Mouse (Mus musculus) heart, postnatal 4 days (tissue): Measurements from ENCODE around the gene Cacng1. TPM values are rescaled to one million over a fixed set of nuclear protein-coding genes. Genes with fewer than 3 reads are reported as not detected.
A peak's percentile ranks its signal among the peaks of the same experiment; 100 is the strongest.

Experiments
- DNase-seq: peaks from one replicate; pipeline ENCODE4 v3.0.0; 2021
- total RNA-seq, 2 experiments: library from RNA; stranded (reverse); gene quantifications; 2 replicates each; pipeline ENCODE4 v1.2.3; 2021

Gene Cacng1
- total RNA-seq, 2 experiments from 2014 or later = 0.34 TPM; not detected in 1

DNA sequence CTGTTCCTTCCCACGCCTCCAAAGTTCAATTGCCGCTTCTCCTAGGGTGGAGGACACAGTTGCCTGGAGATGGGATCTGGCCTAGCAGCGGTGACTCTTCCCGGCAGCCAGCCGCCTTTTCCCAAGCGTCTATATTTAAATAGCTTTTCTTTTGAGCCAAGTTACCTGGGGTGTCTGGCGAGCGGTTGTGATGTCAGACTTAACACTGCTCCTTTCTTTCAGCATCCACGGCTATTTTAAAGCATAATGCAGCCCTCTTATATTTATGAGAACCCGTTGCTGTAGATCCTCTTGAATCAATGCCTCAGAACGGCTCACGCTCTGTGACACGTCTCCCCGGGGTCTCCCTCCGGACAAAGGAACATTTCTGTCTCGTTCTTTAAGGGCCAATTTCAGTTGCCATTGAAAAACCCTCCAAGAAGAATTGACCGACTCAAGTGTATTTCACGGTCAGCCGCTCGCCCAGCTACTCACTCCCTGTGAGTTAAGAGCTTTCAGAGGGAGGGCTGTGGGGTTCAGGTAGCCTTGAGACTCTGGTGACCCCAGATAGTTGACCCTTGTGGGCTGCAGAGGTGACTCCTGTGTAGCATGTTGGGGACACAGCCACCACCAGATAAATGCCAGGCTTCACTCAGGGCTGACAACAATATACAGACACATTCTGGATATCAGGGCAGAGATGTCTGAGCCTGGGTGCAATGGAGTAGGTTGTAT, 8.3 kb downstream of the Cacng1 start:
- DNase-seq = no peak

DNA sequence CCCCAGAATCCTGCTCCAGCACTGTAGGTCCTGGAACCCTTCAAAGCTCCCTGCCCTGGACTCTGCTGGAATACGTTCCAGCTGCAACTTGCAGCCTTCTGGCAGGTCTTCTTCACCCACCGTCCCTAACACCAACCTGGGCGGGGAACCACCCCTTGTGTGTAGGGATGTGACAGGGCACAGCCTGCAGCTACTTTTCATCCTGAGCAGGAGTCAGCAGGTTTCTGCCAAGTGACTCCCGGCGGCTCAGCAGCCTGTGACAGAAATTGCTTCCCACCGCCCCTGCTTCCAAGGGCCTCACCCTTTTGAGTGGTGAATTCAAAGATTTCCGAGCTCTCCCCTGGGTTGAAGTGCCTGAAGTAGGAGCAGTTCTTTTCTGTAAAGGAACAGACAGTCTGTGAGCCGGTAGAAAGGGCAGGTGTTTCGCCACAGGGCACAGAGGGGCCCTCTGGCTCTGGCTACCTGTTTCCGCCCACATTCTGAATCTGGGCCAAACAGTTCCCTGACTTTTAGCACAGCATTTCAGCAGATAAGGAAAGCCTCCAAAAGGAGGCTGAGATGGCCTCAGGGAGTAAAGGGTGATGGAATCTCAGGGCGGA, 10.7 kb downstream of the Cacng1 start:
- no peak for DNase-seq

DNA sequence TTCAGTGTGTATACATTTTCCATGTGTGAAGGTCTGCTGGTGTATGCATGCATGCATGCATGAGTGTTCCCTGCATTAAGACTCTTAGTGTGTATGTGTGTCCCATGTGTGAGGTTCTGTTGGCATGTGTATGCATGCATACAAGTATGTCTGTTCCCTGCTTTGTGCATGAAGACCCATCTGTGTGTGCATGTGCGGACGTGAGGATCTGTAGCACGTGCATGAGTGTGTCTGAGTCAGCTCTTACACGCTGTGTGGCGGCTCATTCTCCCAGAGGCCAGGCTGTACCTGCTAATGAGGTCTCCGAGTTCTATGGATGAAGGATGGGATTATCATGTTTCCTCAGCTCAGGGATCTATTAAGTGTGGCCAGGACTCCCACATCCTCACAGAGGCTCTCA, 11.3 kb downstream of the Cacng1 start:
- no peak for DNase-seq

DNA sequence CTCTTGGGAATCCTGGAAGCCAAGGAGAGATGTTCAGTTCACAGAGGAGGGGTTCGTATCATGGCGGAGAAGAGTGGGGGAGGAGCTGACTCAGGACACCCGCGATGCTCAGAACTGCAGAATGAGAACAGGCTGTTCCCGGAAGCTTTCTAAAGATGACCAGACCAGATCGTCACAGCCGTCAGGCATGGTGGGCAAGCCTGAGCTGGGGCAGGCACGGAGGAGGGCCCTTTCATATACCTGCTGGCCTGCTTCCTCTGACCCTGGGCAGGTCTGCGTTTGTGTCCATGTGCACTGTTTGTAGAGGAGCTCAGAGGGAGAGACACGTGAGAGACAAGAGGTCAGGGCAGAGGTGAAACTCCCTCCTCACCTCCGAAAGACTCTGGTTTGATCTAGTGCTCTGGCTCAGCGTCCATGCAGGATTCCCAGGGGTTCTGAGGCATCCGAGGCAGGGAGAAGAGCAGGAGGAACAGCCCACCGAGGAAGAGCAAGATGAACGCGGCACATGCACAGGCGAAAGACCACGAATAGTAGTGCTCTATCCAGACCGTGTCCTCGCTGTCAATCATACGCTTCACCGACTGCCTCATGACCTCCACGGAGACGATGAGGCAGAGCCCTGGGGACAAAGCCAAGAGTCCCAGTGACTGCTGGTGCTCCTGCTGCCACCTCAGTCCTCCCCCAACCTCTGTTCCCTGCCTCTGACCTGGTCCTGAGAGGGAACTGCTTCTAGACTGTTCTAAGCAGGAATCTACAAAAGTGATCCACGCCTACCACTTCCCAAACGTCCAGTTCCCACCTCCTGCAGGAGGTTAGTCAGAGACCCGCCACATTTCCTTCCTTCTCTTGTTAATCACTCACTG, 12.8 kb downstream of the Cacng1 start:
- no peak for DNase-seq

DNA sequence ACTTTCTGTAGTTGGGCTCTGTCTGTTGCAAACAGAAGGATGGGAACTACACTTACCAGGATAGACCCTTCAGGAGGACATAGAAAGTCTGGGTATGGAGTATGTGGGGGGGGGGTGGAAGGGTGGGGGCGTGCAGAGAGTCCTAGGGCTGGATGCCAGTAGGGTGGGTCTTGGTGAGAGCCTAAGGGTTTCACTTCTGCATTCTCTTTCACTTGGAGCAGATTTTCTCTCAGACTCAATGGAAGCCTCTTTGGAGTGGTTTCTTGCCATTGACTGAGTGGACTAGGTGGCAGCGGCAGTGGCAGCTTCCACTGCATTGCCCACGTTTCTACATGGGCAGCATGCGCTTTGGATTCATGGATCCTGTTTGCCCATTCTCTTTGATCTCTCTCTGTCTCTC, 16.4 kb downstream of the Cacng1 start:
- no peak for DNase-seq

DNA sequence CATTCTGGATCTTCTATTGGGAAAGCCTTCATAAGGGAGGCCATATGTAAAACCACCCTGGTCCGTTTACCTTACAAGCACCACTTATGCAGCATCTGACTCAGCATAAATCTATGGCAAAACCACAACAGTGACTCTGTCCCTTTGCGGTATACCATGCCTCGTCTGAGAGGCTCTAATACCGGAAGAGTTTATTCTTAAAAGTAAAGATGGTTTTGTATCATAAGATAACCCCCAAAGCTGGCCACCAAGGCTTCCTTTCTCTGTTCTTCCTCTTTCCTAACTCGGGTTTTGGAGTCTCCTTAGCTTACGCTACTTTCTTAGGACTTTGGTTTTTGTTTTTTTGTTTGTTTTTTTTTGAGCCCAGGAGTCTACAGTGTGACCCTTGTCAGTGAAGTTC, 23.0 kb downstream of the Cacng1 start:
- no peak for DNase-seq

DNA sequence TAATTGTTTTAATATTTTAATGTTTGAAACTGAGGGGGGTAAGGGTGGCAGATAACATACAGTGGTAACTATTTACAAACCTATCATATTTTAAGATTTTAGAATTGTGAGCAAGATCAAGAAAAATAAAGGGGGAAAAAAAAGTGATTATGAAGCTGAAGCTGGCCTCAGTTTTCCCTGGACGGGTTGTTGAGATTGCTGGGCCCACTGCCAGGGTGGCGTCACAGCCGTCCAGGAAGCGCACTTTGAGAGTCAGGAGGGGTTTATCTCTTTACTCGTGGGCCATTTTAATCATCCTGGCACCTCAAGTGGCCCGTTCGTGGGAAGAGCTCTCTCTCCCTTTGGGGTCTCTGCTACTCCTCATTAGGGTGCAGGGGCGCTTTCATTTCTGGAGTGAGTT, 24.8 kb downstream of the Cacng1 start:
- DNase-seq = peak; percentile 53

DNA sequence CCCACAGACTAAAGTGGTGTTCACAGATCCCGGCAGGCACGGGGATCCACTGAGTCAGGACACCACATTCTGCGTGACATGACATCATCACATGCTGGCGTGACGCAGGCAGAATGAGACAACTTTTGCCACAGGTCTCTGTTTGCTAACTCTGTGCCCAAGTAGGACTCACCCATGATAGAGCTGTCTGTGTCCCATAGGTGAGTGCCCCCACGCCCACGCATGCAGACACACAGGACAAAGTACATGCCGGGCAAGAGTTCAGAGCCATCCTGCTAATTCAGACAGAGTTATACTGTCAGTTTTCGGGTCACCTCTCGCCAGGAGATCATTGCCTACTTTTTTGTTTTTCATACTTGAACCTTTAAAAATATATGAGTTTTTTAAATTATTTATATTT, 27.8 kb downstream of the Cacng1 start:
- DNase-seq = no peak

DNA sequence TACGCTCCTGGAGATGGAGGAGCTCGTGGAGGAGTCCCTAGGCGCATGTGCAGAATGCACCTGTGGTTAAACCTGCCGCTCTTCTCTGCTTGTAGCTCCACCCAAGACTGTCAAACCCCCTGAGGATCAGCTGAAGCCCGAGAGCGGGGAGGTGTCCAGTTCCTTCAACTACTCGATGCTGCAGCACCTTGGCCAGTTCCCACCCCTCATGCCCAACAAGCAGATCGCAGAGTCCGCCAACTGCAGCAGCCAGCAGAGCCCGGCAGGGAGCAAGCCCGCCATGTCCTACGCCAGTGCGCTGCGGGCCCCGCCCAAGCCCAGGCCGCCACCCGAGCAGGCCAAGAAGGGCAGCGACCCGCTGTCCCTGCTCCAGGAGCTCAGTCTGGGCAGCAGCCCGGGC, 30.0 kb downstream of the Cacng1 start:
- no peak for DNase-seq

DNA sequence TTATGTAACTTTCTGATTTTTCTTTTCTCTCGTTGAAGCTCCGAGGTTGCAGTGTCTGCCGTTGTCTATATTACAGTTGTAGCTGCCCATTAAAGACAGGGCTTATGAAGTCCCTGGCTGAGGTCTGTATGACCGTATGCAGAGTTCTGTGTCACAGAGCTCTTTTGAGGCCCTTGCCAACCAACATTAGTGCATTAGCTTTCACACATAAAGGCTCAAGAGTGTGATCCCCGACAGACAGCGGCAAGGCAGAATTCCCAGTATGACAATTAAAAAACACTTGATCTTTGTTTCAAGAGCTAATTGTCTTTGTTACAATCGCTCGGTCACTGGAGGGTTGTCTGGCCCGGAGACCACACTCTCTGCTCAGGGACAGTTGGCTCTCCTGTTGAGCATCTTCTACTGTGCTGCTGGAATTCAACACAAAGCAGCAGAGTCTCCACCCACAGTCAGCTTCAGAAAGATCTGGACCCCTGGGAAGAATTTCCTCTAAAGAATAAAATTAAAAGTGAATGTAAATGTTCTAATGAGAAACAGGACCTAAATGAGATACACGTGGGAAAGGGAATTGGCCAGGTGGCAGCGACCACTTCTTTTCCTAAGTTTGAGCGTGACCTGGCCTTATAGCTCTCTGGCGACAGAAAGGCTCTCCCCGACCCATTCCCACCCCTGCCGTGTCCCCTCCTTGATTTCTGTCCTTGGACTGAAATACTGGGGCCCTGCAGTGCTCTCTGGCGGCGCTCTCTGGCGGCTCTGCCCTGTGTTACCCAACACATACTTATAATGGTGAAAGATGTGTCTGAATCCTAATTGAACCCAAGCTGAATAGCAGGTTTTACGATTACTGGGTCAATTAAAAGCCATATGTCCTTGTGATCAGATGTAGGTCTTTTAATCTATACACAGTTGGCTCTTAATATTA, 32.5 kb downstream of the Cacng1 start:
- DNase-seq = no peak

DNA sequence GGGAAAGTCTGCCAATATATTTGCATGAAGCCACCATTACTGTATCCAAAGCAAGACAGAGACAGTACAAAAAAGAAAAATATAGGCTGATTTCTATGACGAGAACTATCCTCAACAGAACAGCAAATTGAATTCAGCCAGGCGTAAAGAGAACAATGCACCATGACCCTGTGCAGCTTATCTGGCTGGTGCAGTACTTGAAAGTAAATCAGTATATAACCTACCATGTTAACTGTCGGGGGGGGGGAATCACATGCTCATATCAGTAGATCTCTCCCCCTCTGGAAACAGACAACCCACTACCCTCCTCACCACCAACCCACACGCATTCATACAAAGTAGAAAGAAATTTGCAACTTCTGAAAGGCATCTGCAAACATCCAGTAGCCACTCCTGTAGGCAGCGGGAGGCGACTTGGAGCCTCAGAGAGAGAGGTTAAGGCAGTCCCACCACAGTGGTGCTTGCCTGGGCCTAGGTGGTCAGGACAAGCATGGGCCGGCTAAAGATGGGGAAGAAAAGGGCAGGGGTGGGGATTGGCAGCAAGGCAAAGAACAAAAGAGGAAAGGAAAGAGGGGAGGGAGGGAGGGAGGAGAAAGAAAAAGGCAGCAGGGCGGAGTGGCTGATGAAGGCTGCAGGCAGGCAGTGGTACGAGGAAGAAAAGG, 33.5 kb downstream of the Cacng1 start:
- no peak for DNase-seq

DNA sequence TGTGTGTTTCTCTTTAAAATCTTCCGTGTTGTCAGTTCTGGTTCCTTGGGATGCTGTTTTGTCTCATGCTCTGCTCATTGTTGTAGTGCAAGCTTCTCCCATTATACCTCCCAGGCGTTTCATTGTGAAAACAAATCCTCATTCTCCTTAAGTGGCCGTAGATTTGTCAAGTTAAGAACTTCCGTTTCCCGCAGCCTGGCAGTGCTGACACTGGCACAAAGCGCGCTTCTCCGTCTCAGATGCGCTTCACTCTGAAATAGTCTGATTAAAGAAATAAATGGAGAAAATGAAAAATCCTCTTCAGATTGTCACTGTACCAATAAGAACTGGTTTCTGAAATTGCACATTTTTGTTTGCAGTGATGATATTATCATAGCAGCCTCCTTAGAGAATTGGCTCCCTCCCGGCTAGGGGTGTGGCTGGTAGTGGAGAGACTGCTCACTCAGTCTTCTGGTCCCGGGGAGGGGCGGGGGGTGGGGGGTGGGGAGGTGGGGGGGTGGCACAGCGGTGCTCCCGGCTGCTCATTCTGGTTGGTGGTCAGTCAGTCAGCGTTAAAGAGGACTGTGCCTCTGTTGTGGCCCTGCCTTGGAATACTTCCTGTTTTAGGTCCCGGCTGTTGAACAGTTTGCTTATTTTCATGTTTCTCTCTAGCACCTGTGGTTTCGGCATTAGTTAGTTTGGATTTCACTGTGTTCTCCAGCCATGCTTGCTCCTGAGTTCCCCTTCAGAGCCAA, 39.9 kb downstream of the Cacng1 start:
- DNase-seq = no peak

DNA sequence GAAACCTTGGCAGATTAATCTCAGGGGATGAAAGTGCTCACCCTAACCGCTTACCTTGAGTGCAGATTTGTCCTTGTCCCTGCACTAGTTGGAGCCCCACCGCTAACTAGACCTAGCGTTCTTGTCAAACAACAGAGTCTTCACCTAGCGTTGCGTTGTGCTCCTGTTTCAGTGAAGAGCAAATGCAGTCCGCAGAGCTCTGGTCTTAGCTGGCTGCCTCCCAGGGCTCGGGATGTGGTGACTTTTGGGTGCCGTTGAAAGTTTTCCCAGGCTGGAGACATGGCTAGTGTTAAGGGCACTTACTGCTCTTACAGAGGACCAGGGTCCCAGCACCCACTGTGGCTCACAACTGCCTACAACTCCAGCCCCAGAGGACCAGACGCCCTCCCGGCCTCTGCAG, 41.1 kb downstream of the Cacng1 start:
- DNase-seq = no peak

DNA sequence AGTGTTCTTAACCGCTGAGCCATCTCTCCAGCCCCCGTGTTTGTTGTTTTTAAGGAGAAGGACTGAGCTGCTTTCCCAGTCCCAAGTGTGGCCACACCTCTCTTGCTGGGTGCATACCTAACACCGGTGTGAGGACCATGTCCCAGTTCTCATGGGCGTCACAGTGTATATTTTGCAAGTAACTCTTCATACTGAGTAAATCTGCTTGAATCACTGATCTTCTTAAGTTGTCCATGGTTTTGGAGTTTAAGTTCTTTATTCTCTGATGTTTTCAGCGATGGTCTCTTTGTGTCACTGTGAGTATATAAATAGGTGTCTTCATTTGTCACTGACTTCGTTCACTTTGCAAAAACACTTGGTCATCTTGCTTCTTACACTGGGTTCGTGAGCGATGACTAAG, 41.7 kb downstream of the Cacng1 start:
- DNase-seq = no peak

DNA sequence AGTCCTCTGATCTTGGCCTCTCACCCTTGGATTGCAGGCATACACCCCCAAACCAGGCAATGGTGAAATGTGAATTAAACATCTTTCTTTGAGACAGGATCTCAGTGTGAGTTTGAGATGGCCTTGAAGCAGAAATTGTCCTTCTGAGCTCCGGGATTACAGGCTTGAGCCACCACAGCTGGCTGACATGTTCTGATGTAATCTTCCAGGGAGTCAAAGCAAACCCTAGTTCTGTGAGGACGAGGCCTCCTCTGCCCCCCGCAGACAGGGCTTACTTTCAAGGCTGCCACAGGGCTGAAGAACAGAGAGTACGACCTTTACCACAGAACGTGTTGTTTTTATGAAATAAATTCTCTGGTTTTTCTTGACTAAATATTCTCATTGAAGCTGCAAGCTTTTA, 42.3 kb downstream of the Cacng1 start:
- no peak for DNase-seq

DNA sequence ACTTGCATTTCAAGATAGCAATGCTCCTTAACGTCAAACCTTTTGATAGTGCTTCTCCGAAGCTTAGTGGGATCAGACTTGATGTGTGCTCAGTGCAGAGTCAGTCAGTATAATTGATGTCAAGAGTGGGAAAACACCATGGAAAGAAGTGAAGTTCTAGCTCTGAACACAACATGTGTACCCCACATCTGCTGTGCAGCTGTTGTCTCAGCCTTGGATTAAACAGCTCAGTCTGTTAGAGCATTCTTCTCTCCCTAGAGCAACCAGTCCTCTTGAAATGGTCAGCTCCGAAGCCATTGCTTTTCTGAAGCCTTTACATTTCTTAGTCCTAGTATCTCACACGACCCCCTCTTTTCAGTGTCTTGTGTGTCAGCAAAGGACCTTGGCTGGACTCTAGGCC, 47.3 kb downstream of the Cacng1 start:
- DNase-seq = no peak

DNA sequence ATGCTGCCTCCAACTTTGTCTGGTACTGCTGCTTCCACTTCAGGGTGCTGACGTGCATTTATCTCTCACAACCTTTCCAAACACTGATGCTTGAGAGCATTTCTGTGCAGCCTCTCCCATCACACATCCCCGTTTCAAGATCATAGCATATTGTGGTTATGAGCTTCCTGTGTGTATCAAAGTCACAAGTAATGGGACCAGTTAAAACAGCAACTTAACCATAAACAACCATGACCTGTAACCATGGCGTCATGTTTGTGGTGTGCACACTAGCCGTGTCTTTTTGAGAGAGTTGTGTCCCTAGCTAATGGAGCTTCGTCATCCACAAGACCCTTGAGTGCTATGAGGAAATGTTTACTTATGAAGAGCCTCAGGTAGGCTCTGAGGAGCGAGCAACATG, 48.1 kb downstream of the Cacng1 start:
- no peak for DNase-seq

DNA sequence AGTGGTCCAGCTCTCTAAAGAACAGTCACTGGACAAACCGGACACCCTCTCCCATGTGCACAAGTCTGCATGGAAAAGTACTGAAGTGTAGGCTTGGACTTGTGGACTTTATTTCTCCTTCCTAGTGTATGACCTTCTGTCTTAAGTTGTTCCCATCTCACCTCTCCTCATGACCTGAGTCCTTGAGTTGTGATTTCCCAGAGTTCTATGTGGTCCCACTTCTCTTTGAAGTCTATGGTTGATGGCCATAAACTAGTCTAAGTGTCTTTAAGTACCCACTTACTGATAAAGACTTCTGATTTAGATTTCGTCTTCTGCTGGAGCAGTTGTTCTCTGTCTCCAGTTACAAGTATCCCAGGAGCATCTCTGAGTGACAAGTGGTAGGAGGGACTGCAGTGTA, 48.8 kb downstream of the Cacng1 start:
- DNase-seq = no peak

DNA sequence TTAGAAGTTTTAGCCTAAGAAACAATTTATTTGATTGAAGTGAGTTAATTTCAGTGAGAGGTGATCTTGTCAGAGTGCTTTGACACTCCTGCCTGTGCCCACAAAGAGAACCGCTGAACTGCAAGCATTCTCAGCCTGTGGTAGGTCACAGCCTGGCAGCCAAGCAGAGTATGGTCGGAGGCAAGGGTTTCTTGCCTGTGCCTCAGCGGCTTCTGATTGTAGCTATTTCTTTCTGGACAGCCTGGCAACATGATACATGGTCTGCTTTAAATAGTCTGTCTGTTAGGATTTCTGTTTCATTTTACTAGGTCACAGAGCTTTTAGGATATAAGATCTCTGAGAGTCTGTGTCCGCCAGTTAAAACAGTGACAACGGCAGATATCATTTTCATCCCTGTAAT, 53.7 kb downstream of the Cacng1 start:
- no peak for DNase-seq

DNA sequence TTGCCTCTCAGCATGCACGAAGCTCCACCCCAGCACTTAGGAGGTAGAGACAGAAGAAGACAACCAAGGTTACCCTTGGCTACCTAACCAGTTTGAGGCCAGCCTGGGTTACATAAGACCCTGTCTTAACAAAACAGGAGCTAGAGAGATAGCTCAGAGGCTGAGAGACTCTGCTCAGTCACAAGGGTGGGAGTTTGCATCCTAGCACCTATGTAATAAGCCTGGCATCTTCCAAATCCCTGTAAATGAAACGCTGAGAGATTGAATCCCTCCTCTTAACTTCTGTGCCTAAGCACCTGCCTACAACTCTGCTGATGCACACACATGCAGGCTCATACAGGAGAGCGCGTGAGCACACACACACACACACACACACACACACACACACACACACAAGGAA, 55.9 kb downstream of the Cacng1 start:
- no peak for DNase-seq

DNA sequence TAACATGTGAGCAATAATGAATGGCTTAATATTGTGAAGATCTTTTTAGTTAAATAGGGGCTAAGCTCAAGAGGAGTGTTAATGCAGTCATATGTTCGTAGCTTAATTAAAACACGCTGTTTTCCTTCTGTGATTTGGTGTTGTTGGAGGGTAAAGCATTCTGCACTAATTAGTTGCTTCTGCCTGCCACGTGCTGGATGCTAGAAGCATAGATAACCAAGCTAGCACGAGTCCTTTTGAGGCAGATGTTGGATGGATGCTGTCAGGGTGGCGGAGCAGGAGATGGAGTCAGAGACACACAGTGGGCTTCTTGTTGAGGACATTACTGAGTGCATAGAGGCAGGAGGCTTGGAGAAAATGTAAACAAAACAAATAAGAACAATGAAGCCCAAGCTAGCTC, 59.2 kb downstream of the Cacng1 start:
- DNase-seq = no peak
